Mouse (Mus musculus): ENCODE data around the gene Ccl5.
A peak's percentile ranks its signal among the peaks of the same experiment; 100 is the strongest.
"Not testable (repeated sequence)": the region's sequence is repeated elsewhere in the genome, so short reads cannot be mapped to it uniquely, and the experiment has no call there.

Gene Ccl5

DNA sequence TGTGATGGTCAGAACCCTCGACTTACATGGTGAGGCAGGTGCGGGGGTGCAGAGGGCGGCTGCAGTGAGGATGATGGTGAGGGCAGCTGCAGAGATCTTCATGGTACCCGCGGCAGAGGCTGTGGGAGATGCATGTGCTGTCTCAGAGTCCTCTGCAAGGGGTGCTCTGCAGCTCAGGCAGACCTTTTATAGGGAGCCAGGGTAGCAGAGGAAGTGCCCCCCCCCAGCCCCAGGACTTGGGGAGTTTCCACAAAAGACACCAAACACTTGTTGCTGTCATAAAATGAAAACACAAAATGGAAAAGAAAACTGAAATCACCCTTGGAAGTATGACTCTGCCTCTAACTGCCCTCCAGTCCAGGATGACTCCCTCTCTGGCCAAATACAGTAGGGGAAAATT lies at the start of gene Ccl5:
TSS of gene Ccl5 (minus strand) at position 159 of the 400 bp plus-strand sequence.
- no peak for DNase-seq (ENCODE audit: low spot score in 2 of 2)

DNA sequence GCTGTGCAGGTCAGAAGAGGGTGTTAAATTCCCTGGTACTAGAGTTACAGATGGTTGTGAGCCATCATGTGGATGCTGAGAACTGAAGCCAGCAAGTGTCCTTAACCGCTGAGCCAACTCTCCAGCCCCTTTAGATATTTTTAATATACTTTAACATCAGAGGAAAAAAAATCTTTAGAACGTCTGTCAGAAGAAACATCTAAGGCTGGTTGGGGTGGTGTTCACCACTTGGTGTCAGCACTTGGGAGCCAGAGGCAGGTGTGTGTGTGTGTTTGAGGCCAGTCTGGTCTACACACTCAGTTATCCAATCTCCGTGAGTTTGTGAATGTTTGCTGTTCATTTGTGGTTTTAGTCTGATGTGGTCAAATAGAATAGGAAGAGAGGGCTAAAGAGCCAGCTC lies 48.7 kb upstream of the Ccl5 start:
- no peak for DNase-seq (ENCODE audit: low spot score in 2 of 2)

DNA sequence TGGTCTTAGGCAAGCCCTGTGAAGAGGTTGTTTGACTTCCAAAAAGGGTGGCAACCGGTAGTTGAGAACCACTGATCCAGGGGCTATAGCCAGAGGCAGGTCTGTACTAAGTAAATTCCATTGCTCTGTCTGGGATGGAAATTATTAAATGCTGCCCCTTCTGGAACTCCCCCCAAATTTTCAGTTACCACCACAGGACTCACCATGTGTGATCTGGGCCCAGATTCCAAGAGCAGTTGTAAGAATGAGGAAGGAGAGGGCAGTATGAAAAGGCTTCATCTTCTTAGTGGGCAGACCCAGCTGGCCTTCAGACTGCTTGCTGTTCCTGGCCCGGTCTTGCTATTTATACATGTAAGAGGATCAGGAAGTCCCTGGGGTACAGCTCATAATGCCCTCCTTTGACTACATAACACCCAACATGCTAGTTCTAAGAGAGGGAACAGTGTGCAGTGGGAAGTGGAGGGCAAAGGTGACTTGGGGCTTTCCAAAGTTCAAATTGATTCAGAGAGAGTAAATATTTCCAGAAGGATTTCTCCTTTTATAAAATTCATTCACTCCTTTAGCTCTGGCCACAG lies 48.0 kb upstream of the Ccl5 start, which contains the start of gene Ccl9:
TSS of gene Ccl9 (minus strand) at position 451 of the 575 bp plus-strand sequence.
- DNase-seq (ENCODE audit: low spot score in 2 of 2): no peak

DNA sequence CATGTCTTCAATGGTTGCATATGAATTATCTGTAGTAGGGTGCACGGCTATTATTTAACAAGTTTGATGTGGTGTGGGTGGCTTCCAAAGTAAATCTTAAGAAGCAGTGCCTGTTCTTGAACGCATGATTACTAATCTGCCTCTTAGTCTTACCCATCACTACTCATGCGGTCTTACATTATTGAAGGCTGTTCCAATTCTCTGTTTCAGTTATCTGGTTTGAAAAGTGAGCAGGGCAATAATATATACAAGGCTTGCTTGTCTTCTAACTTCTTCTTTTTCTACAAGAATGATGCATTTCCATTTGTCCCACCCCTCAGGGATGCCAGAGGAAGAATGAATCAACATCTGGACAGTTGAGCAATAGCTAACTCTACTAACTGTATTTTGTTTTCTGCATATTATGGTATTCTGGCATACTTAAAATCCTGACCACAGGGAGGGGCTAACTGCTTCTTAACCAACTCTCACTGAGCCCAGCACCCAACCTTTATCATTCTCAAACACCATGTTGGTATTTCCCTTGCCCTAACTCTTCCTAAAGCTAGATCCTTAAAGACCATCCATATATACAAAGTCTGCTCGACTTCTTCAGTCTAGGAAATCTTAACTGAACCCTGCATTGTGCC lies 46.7 kb upstream of the Ccl5 start:
- no peak for DNase-seq (ENCODE audit: low spot score in 2 of 2)

DNA sequence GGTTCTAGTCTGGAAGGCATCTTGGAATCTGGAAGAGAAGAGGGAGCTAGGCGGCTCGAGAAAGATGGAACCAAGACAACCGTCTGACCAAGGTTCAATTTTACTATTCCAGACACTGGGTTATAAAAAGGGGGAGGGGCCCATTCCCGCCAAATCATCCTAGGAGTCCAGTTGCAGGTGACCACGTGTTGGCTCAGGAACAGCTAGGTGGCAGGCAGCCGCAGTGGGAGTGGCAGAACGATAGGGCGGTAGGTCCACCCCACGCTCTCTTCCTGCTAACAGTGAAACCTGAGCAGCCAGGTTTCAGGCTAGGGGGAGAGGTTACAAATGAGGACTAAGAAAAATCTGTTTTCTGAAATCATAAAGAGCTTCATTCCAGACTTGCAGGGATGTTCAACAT lies 42.5 kb upstream of the Ccl5 start:
- no peak for DNase-seq (ENCODE audit: low spot score in 2 of 2)

DNA sequence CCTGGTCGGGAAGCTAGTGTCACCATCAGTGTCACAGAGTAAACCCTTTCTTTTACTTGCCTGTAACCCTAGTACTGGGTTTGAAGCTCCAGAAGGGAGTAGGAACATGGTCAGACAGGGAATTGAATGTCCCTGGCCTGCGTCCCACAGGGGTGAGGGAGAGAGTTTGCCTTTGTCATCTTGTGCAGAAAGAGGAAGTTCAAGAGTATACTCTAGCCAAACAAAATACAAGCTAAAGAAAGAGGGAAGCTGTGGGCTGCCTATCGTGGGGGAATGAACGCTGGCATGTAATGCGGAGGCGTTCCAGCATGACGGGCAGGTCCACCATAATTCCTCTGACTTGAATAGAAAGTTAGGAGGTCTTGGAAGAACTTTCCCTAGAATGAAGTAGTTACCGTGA lies 41.9 kb upstream of the Ccl5 start:
- DNase-seq (ENCODE audit: low spot score in 2 of 2): peak in 1 of 2 experiments; percentile 5

DNA sequence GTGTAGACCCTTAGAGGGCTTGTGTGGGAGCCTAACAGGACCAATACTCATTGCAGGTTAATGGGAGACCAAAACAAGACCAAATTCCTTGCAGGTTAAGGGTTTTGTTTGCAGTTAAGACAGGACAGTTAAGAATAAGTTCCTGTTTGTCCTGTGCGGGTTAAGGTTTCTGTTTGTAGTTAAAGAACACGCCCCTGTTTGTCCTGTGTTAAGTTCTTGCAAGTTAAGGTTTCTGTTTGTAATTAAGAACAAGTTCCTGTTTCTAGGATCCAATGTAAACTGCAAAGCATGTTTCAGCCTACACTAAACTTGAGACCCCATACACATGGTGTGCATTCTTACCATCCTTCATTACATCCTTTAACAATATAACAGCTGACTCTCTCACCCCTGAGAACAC lies 39.9 kb upstream of the Ccl5 start:
- no peak for DNase-seq (ENCODE audit: low spot score in 2 of 2)

DNA sequence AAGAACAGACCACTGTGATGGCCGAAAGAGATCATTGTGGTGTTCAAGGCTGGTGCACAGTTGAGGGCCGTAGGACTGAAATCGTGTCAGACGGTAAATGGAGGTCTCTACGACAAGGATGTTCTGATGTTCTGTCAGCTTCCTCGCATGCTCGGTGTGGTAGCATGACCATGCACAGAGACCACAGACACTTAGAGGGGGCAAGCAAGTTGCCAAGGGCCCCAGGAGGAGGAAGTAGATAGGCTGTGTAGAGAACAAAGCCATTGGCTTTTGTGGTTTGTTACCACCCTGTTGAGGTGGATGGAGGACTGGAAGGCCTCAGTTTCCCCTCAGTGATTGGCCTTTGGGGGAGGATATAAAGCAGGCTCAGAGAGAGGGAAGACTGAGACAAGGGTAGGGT lies 38.9 kb upstream of the Ccl5 start:
- no peak for DNase-seq (ENCODE audit: low spot score in 2 of 2)

DNA sequence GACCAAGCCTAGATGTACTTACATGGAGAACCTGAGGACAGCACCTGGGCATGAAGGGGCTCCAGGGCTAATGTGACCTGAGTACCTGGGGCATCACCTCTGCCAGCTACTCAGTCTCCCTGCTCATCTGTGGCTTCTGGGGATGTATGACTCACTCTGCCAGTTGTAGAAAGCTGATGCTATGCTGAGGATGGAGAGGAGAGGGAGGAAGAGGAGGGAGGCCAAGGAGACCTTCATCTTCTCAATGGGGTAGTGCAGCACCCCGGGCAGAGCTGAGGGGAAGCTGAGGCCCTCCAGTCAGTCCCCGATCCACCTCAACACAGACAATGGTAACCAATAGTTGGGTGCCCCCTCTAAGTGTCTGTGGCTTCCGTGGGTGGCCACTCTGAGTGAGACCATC lies 38.5 kb upstream of the Ccl5 start:
- DNase-seq (ENCODE audit: low spot score in 2 of 2): no peak

DNA sequence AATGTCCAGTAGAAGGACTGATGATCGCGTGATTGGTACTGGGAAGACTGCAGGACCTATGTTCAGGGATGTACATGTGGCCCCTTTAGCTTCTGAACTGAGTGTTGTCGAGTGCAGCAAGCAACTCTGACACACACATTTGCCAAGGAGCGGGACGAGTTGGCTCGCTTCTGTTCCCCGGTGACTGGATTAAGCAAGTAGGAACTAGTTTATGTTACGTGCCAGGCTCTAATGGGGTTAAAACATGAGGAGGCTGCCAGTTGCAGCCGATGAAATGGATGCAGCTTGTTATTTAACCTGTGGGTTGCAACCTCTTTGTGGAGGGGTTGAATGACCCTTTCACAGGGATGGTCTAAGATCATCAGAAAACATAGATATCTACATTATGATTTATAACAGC lies 37.7 kb upstream of the Ccl5 start:
- no peak for DNase-seq (ENCODE audit: low spot score in 2 of 2)

DNA sequence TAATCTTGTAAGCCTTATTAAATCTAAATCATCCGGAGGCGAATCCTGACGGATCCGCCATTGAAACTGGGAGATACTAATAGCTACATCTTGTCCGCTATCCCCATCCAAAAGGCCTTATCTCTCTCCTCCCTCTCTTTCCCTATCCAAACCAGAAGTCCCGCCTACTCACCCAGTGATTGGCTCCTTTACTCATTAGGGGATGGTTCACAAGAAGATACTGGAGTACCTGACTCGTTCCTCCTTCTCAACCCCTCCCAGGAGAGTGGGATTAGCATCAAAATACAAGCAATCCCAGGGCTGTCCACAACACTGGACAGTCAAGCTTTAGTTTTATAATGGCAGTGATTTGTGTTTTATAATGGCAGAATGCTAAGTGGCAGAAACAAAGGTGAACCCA lies 37.0 kb upstream of the Ccl5 start:
- no peak for DNase-seq (ENCODE audit: low spot score in 2 of 2)

DNA sequence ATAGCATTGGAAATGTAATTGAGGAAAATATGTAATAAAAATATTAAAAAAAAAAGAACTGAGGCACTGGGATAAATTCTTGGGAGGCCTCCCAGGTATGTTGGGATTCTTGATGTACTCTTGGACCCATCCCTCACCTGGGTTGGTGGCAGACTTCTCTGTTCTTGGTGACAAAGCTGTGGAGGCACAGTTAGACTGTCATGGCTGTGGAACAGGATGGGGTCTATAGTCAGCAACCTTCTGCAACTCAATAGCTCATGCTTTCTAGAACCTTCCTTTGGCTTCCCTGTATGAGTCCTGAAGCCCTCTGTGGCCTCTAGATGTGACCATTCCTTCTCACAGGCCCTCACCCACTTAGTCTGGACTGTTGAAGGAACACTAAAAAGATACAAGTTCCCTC lies 36.3 kb upstream of the Ccl5 start:
- no peak for DNase-seq (ENCODE audit: low spot score in 2 of 2)

DNA sequence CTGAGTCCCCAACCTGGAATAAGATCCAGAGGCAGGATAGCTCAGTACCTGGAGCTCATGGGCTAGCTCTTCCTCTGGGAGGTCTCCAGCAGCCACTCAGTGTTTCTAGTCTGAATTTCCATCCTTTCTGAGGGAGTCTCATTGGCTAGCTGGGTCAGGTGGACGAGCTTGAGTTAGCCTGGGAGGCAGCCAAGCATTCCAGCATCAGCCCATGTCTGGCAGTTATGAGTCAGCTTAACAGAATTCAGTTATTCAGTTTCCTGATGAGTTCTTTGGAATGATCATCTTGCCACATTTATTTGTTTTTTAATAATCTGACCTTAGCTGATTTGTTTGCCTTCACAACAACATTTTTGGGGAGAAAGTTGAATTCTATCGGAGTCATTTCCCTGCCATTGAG lies 33.4 kb upstream of the Ccl5 start:
- no peak for DNase-seq (ENCODE audit: low spot score in 2 of 2)

DNA sequence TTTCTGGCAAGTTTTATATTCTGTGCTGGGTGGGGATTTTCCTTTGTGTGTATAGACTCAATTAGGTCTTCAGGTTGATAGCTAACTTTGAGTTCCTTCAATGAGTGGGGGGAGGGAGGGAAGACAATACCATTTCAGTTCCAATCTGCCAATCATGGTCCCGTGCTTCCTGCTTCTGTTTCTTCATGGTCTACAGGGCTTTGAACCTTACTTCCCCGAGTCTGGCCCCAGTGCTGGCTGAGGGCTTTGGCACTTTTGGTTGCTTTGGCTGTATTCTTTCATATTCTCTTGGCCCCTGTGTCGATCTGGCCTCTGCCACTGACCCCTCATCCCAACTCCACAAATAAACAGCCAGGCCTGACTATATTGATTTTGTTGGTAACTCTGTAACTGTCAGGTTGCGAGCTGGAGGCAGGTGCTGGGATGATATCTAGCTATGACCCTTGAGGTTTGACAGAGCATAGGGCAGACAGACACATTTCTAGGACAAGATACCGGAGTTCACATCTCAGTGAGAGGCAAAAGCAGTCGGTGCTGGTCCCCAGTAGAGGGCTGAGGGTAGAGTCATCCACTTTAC lies 32.1 kb upstream of the Ccl5 start:
- no peak for DNase-seq (ENCODE audit: low spot score in 2 of 2)

DNA sequence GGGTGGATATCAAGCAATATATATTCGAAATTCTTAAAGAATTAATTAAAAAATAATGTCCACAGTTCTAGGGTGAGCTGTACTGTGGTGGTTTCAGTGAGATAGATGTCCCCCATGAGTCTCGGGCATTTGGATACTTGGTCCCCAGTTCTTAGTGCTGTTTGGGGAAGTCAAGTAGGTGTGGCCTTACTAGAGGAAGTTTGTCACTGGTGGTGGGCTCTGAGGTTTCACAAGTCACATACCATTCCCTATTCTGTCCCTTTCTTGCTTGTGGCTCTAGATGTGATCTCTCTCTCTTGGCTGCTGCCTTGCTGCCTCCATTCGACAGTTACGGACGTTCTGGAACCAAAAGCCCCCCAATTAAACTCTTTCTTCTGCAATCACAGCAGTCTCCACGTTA lies 30.1 kb upstream of the Ccl5 start:
- DNase-seq (ENCODE audit: low spot score in 2 of 2): no peak

DNA sequence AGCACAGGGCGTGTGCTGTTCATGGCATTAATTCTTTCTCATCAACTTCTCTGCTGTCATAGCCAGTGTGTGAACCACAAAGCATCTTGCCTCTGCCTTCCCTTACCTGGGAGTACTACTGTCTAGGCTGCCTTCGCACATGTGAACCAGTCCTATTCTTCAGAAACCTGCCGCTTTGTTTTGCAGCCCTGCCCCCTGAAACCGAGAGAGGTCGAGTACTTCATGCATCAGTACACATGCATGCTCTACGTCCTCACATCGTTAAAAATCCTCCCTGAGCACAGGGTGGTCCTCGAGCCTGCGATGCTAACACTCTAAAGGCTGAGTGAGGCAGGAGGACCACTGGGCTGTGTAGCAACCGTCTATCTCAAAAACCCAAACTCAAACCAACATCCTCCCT lies 26.8 kb upstream of the Ccl5 start:
- DNase-seq (ENCODE audit: low spot score in 2 of 2): no peak

DNA sequence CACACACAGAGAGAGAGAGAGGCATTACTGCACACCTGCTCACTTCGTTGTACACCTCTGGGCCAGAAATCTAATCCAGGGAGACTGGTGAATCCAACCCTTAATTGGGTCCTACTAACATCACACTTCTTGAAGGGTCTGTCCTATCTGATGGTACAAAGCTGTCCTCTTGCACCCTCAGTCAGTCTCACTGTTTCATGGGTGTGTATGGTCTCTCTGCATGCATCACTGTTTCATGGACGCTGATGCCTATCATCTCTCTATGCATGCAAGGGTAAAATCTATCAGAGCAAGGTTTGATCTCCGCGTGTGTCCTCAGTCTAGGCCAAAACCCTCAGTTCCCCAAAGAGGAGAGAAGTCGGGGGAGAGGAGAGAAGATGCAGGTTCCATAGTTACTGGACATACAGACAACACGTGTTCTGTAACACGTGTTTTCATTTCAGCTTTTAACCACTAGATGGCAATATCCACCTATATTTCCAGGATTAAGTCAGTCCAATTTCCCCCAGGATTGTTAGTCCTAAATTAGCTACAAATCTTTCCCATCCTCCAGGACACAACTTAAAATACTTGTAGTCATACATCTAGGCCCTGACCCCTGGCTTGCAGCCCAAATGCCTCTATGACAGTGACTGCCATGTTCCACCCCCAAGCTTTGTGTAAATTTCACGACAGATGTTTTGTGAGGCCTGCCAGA lies 25.9 kb upstream of the Ccl5 start:
- DNase-seq (ENCODE audit: low spot score in 2 of 2): peak; percentile 19 to 28

DNA sequence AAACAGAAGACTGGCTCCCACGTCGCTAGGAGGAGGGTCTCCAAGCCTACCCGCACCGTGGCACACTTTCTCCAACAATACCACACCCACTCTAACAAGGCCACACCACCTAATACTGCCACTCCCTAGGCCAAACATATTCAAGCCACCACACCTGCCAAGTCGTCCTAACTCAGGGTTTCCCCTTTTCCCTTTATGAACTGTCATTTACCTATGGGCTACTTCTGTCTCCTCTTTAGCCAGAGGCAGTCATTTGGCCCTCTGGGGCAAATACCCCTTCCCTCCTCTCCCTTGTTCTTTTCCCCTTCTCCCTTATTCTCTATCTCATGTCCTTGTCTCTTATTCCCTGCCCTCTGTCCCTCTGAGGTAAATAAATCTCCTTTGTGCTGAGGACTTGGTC lies 21.4 kb upstream of the Ccl5 start:
- DNase-seq (ENCODE audit: low spot score in 2 of 2): no peak

DNA sequence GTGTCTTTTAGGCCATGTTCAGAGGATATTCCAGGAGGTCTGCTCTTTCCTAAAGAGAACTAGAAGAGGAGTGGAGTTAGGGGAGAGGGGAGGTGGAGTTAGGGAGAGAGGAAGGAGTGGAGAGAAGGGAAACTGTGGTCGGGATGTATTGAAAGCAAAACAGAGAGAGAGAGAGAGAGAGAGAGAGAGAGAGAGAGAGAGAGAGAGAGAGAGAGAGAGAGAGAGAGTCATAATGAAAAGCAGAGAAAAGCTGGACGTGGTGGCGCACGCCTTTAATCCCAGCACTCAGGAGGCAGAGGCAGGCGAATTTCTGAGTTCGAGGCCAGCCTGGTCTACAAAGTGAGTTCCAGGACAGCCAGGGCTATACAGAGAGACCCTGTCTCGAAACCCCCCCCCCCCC lies 20.7 kb upstream of the Ccl5 start:
- not testable (repeated sequence) for DNase-seq (ENCODE audit: low spot score in 2 of 2)

DNA sequence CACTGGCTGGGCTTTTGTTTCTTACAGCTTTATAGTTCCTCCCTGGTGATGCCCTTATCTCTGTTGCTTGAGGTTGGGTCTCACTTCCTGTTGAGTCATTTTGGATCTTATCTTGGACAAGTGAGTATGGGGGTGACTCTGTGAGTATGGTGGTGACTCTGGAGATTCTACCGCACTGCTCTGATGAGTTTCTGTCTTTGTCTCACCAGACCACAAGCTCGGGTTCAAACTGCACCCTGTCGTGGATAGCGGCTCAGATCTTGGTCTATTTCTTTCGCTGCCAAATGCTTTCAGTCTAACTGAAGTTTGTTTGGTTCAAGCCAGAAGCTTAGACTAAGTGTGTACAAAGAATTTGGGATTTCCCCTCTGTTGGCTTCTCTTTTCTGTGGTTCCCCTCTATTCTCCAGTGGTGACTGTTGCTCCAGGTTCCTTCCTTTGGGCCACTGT lies 19.9 kb upstream of the Ccl5 start:
- DNase-seq (ENCODE audit: low spot score in 2 of 2): no peak

DNA sequence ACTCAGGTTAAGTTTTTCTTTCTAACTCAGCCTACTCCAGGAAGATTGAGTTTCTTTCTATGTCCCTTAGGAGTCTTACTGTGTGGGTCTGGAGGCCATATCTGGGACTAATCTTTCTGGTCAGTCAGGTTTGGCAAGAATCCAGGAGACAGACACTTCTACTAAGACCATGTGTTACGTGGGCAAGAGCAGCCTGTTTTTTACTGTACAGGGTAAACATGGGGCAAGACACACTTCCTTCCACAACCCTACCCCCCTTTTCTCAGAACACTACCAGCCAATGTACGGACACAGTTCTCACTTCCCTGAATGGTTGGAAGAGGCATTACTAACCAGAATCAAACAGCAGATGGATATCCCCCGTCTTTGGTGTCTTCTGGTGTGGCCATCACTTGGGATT lies 13.9 kb upstream of the Ccl5 start:
- no peak for DNase-seq (ENCODE audit: low spot score in 2 of 2)

DNA sequence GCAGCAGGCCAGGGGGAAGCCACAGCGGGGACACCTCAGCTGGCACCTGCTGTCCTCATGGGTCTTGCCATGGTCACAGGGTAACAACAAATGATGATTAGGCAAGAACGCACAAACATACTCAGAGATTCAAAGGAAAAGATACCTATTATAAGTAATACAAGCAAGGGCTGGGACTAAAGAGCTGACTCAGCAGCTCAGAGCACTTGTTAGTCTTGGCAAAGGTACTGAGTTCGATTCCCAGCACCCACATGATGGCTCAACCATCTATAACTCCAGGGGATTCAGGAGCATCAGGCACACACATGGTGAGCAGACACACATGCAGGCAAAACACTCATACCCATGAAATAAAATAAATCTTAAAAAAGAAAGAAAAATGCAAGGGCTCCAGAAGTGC lies 11.1 kb upstream of the Ccl5 start:
- DNase-seq (ENCODE audit: low spot score in 2 of 2): no peak

DNA sequence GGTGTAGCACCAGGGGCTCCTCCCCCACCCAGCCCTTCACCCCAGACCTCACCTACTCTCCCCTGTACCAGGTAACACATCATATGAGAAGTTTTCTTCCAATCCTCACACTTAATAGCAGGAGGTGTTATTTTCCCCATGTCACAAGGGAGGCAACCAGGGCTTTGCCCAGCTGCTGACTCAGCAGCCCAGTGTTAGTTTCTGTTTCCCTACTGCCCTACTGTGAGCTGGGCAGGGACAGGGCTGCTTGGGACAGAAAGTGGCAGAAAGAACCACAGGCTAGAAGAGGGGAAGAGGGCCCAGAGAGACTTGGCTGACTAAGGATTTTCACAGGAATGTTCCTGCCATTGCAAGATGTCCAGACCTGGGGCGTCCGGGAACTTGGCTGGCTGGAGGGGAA lies 10.6 kb upstream of the Ccl5 start:
- DNase-seq (ENCODE audit: low spot score in 2 of 2): no peak
